Mouse (Mus musculus) liver, embryonic 14.5 days (tissue): ENCODE measurements around the gene Itga5. TPM values are rescaled to one million over a fixed set of nuclear protein-coding genes. Genes with fewer than 3 reads are reported as not detected.

ENCODE experiments used
- ATAC-seq: fragments of 200-750 bp; cut with Nextera tagmentation; 2 replicates; pipeline ENCODE4 v1.8.0; 2017; ENCODE audit warnings: moderate number of reproducible peaks, mild to moderate bottlenecking, moderate library complexity; ENCODE audit not compliant: insufficient read depth
- DNase-seq, 3 experiments: peaks; one replicate each; pipeline ENCODE4 v3.0.0-alpha.2; 2012 to 2013; ENCODE audit warnings: low read depth in 3 of 3, low spot score in 3 of 3
- H3K27ac ChIP-seq: fragments of 300-500 bp; sonication (generic); 2 replicates; pipeline ENCODE4 v1.5.1; 2014; ENCODE audit warnings: moderate library complexity, mild to moderate bottlenecking, control low read depth, inconsistent platforms
- H3K27me3 ChIP-seq: fragments of 300-500 bp; sonication (generic); 2 replicates; pipeline ENCODE4 v1.6.1; 2014; ENCODE audit warnings: mild to moderate bottlenecking, low read length, moderate library complexity; ENCODE audit not compliant: control insufficient read depth, insufficient read depth
- H3K36me3 ChIP-seq: fragments of 300-500 bp; sonication (generic); replicated peaks from 2 replicates; pipeline ENCODE4 v1.6.1; 2014; ENCODE audit warnings: low read depth; ENCODE audit not compliant: control insufficient read depth, insufficient read depth
- H3K4me1 ChIP-seq, 2 experiments: fragments of 200-500 bp in 1 of 2; fragments of 300-500 bp in 1 of 2; sonication (generic) in 1 of 2; replicated peaks; 2 replicates each; pipeline ENCODE4 v1.6.1; 2012 to 2014; ENCODE audit warnings: antibody characterized with exemption in 1 of 2, inconsistent platforms in 1 of 2, low read length in 1 of 2; ENCODE audit not compliant: control insufficient read depth in 2 of 2, insufficient read depth in 2 of 2
- H3K4me2 ChIP-seq: fragments of 300-500 bp; sonication (generic); 2 replicates; pipeline ENCODE4 v1.6.1; 2014; ENCODE audit warnings: low read depth, mild to moderate bottlenecking, control low read depth, moderate library complexity
- H3K4me3 ChIP-seq, 2 experiments: fragments of 200-500 bp in 1 of 2; fragments of 300-500 bp in 1 of 2; sonication (generic) in 1 of 2; 2 replicates each; pipeline ENCODE4 v1.5.1; 2012 to 2014; ENCODE audit warnings: low read depth in 2 of 2, low read length in 2 of 2, mild to moderate bottlenecking in 2 of 2, control low read depth in 1 of 2, inconsistent platforms in 1 of 2, moderate library complexity in 1 of 2; ENCODE audit not compliant: insufficient read depth in 1 of 2
- H3K9ac ChIP-seq: fragments of 300-500 bp; sonication (generic); replicated peaks from 2 replicates; pipeline ENCODE4 v1.6.1; 2014; ENCODE audit warnings: mild to moderate bottlenecking, control low read depth, moderate library complexity
- H3K9me3 ChIP-seq: fragments of 300-500 bp; sonication (generic); 2 replicates; pipeline ENCODE4 v1.6.1; 2016; ENCODE audit warnings: low read length, mixed read lengths; ENCODE audit not compliant: control insufficient read depth
- CTCF ChIP-seq: IDR thresholded peaks from 2 replicates; pipeline ENCODE4 v1.5.1; 2016; ENCODE audit warnings: antibody characterized with exemption, low read depth, control low read depth
- EP300 ChIP-seq: IDR thresholded peaks from 2 replicates; pipeline ENCODE4 v1.6.1; 2016; ENCODE audit warnings: antibody characterized with exemption, low read depth
- WGBS: fragments of 180-500 bp; shearing (Covaris S2); extraction: QIAGEN DNeasy Blood & Tissue Kit; methylation state at CpG from one replicate; pipeline ENCODE4 v1.1.7; 2014; ENCODE audit not compliant: insufficient replicate concordance; 5-methylcytosine and 5-hydroxymethylcytosine counted together
- polyA plus RNA-seq, 2 experiments: library from polyadenylated mRNA; depleted of rRNA in 1 of 2; stranded (reverse) in 1 of 2; unstranded in 1 of 2; fragments of >200 nt; fragmentation: Nextera tagmentation in 1 of 2; extraction: Ambion mirVana in 1 of 2; gene quantifications; 2 replicates each; pipeline versions ENCODE4 v1.2.1 to v1.2.3; 2012 to 2014

Itga5 gene
- polyA plus RNA-seq, 2 experiments: 8.4 to 9.9 TPM

- H3K9ac ChIP-seq: no peak overlapping the region
- no peak overlapping the region for H3K4me3 ChIP-seq
- DNase-seq (no peak), ATAC-seq (no peak)
- no peaks in the 10 kb centered on the region for H3K9me3 ChIP-seq
- H3K36me3 ChIP-seq: no peaks in the 10 kb centered on the region
- H3K4me1 ChIP-seq: peaks cover 3 to 37% of the 10 kb centered on the region in 2 experiments
- no peaks in the 10 kb centered on the region; the same call in 1 of the 2 replicates for H3K27me3 ChIP-seq
- TF ChIP-seq EP300 (no peak), CTCF (no peak)
- no peak overlapping the region for H3K4me2 ChIP-seq
- 26% methylated on average over 11 of the region's 11 CpGs for WGBS
- no peak overlapping the region for H3K27ac ChIP-seq
These were observed 29.4 kb downstream of the Itga5 start for GRCm38 (mm10) chr15:103336996-103337667.

GRCm38 (mm10) chr15:103335488-103336235 lies 30.9 kb downstream of the Itga5 start:
- no peak for ATAC-seq
- Histone ChIP-seq H3K27ac (no peak overlapping the region), H3K4me2 (no peak overlapping the region), H3K36me3 (no peaks in the 10 kb centered on the region), H3K27me3 (no peaks in the 10 kb centered on the region; the same call in 1 of the 2 replicates), H3K4me3 (no peak overlapping the region), H3K9me3 (no peaks in the 10 kb centered on the region), H3K4me1 (peaks cover 3 to 35% of the 10 kb centered on the region in 2 experiments), H3K9ac (no peak overlapping the region)
- no peak for DNase-seq
- WGBS: 63% methylated on average over 7 of the region's 7 CpGs
- no peak for TF ChIP-seq EP300
- no peak for TF ChIP-seq CTCF

GRCm38 (mm10) chr15:103335040-103335439 lies 31.5 kb downstream of the Itga5 start:
- Histone ChIP-seq H3K4me1 (peaks cover 3 to 29% of the 10 kb centered on the region in 2 experiments), H3K27ac (no peak overlapping the region)
- TF ChIP-seq CTCF (no peak), EP300 (no peak)

GRCm38 (mm10) chr15:103334194-103334593 lies 32.4 kb downstream of the Itga5 start:
- 38% methylated on average over 1 of the region's 2 CpGs for WGBS
- ATAC-seq (peak; percentile 27; the same call in 1 of the 2 replicates), DNase-seq (no peak)
- no peaks in the 10 kb centered on the region for H3K9me3 ChIP-seq
- peaks cover 0 to 28% of the 10 kb centered on the region in 2 experiments; a peak in 3 of 4 replicates for H3K4me1 ChIP-seq
- no peaks in the 10 kb centered on the region; the same call in 1 of the 2 replicates for H3K27me3 ChIP-seq
- H3K4me2 ChIP-seq: peak overlapping the region; percentile 47
- TF ChIP-seq CTCF (no peak), EP300 (no peak)
- no peak overlapping the region for H3K9ac ChIP-seq
- H3K27ac ChIP-seq: no peak overlapping the region
- no peaks in the 10 kb centered on the region for H3K36me3 ChIP-seq
- H3K4me3 ChIP-seq: peak overlapping the region in 1 of 2 experiments; percentile 15; a peak in 2 of 4 replicates

More at GRCm38 (mm10) chr15:103335040-103335439, 31.5 kb downstream of the Itga5 start:
- H3K9ac ChIP-seq: no peak overlapping the region
- H3K9me3 ChIP-seq: no peaks in the 10 kb centered on the region
- no peak for DNase-seq
- no peak for ATAC-seq
- H3K27me3 ChIP-seq: no peaks in the 10 kb centered on the region; the same call in 1 of the 2 replicates
- no peaks in the 10 kb centered on the region for H3K36me3 ChIP-seq
- H3K4me3 ChIP-seq: no peak overlapping the region
- 48% methylated on average over 3 of the region's 3 CpGs for WGBS
- no peak overlapping the region for H3K4me2 ChIP-seq

- TF ChIP-seq CTCF (no peak), EP300 (no peak)
- 47% methylated on average over 5 of the region's 5 CpGs for WGBS
- H3K27me3 ChIP-seq: no peaks in the 10 kb centered on the region; the same call in 1 of the 2 replicates
- ATAC-seq (peak; percentile 35; the same call in 1 of the 2 replicates), DNase-seq (no peak)
- H3K4me3 ChIP-seq: peak overlapping the region; percentile 4 to 15; a peak in 2 of 4 replicates
- peak overlapping the region; percentile 47 for H3K4me2 ChIP-seq
- H3K4me1 ChIP-seq: peaks cover 0 to 26% of the 10 kb centered on the region in 2 experiments; a peak in 3 of 4 replicates
- H3K9me3 ChIP-seq: no peaks in the 10 kb centered on the region
- H3K27ac ChIP-seq: no peak overlapping the region
- no peaks in the 10 kb centered on the region for H3K36me3 ChIP-seq
- no peak overlapping the region for H3K9ac ChIP-seq
These were observed 32.8 kb downstream of the Itga5 start for GRCm38 (mm10) chr15:103333738-103334137.
